Mouse (Mus musculus) stomach, embryonic 14.5 days (tissue): ENCODE measurements around the gene Me1. TPM values are rescaled to one million over a fixed set of nuclear protein-coding genes. Genes with fewer than 3 reads are reported as not detected.

Source experiments
- ATAC-seq: fragments of 200-750 bp; cut with Nextera tagmentation; 2 replicates; pipeline ENCODE4 v1.8.0; 2017; ENCODE audit warnings: low read depth, moderate TSS enrichment; ENCODE audit not compliant: insufficient number of reproducible peaks, insufficient read depth, low FRiP score
- H3K27ac ChIP-seq: fragments of 300-500 bp; sonication (generic); 2 replicates; pipeline ENCODE4 v1.5.1; 2014; ENCODE audit warnings: mild to moderate bottlenecking, low read length, moderate library complexity, mixed read lengths
- H3K27me3 ChIP-seq: fragments of 300-500 bp; sonication (generic); 2 replicates; pipeline ENCODE4 v1.6.1; 2014; ENCODE audit warnings: low read length, control low read depth, mixed read lengths; ENCODE audit not compliant: control insufficient read depth, insufficient read depth
- H3K36me3 ChIP-seq: fragments of 300-500 bp; sonication (generic); 2 replicates; pipeline ENCODE4 v1.6.1; 2014; ENCODE audit warnings: mild to moderate bottlenecking, control low read depth, low read length, moderate library complexity, mixed read lengths; ENCODE audit not compliant: control insufficient read depth, insufficient read depth
- H3K4me1 ChIP-seq: fragments of 300-500 bp; sonication (generic); 2 replicates; pipeline ENCODE4 v1.6.1; 2014; ENCODE audit warnings: low read length, control low read depth, mixed read lengths; ENCODE audit not compliant: control insufficient read depth, insufficient read depth
- H3K4me2 ChIP-seq: fragments of 300-500 bp; sonication (generic); replicated peaks from 2 replicates; pipeline ENCODE4 v1.6.1; 2014; ENCODE audit warnings: low read depth, low read length, control low read depth
- H3K4me3 ChIP-seq: fragments of 300-500 bp; sonication (generic); 2 replicates; pipeline ENCODE4 v1.5.1; 2014; ENCODE audit warnings: low read depth, low read length, control low read depth
- H3K9ac ChIP-seq: fragments of 300-500 bp; sonication (generic); replicated peaks from 2 replicates; pipeline ENCODE4 v1.6.1; 2014; ENCODE audit warnings: low read depth, mild to moderate bottlenecking, control low read depth, low read length, moderate library complexity, mixed read lengths
- H3K9me3 ChIP-seq: fragments of 300-500 bp; sonication (generic); 2 replicates; pipeline ENCODE4 v1.6.1; 2016; ENCODE audit warnings: low read depth, low read length, control low read depth; ENCODE audit not compliant: control insufficient read depth
- WGBS: fragments of 180-500 bp; shearing (Covaris S2); extraction: QIAGEN DNeasy Blood & Tissue Kit; methylation state at CpG from one replicate; pipeline ENCODE4 v1.1.7; 2014; 5-methylcytosine and 5-hydroxymethylcytosine counted together
- polyA plus RNA-seq: library from polyadenylated mRNA; unstranded; fragments of >200 nt; fragmentation: Nextera tagmentation; extraction: Ambion mirVana; gene quantifications from 2 replicates; pipeline ENCODE4 v1.2.1, GENCODE M21; 2014

The Me1 gene
- polyA plus RNA-seq, 1 experiment from 2014 or later: 10.3 TPM

- H3K36me3 ChIP-seq: no peaks in the 10 kb centered on the region
- no peaks in the 10 kb centered on the region for H3K4me1 ChIP-seq
- no peak overlapping the region for H3K4me2 ChIP-seq
- peak; percentile 18; the same call in 1 of the 2 replicates for ATAC-seq
- H3K4me3 ChIP-seq: no peak overlapping the region
- H3K27me3 ChIP-seq: no peaks in the 10 kb centered on the region
- H3K27ac ChIP-seq: no peak overlapping the region
- no peak overlapping the region for H3K9ac ChIP-seq
- no peaks in the 10 kb centered on the region for H3K9me3 ChIP-seq
Observed at GRCm38 (mm10) chr9:86734357-86734756, 38.6 kb upstream of the Me1 start.

- H3K9ac ChIP-seq: no peak overlapping the region
- no peaks in the 10 kb centered on the region for H3K36me3 ChIP-seq
- H3K9me3 ChIP-seq: no peaks in the 10 kb centered on the region
- ATAC-seq: no peak
- 89% methylated on average over 3 of the region's 3 CpGs for WGBS
- no peaks in the 10 kb centered on the region for H3K4me1 ChIP-seq
- no peak overlapping the region for H3K4me3 ChIP-seq
- no peak overlapping the region for H3K27ac ChIP-seq
- H3K4me2 ChIP-seq: no peak overlapping the region
- H3K27me3 ChIP-seq: no peaks in the 10 kb centered on the region
Observed at GRCm38 (mm10) chr9:86729811-86730210, 34.1 kb upstream of the Me1 start.

GRCm38 (mm10) chr9:86729084-86729483 is 33.3 kb upstream of the Me1 start:
- Histone ChIP-seq H3K4me3 (no peak overlapping the region), H3K36me3 (no peaks in the 10 kb centered on the region), H3K27me3 (no peaks in the 10 kb centered on the region), H3K4me1 (no peaks in the 10 kb centered on the region), H3K9me3 (no peaks in the 10 kb centered on the region), H3K4me2 (no peak overlapping the region), H3K27ac (no peak overlapping the region), H3K9ac (no peak overlapping the region)
- WGBS: 69% methylated on average over 1 of the region's 1 CpGs
- no peak for ATAC-seq

- no peaks in the 10 kb centered on the region for H3K4me1 ChIP-seq
- no peaks in the 10 kb centered on the region for H3K36me3 ChIP-seq
- H3K4me2 ChIP-seq: no peak overlapping the region
- no peak overlapping the region for H3K9ac ChIP-seq
- H3K27me3 ChIP-seq: no peaks in the 10 kb centered on the region
- ATAC-seq: 0 out of 2 replicates have a peak, but pooled peaks have one; percentile 58
- H3K9me3 ChIP-seq: no peaks in the 10 kb centered on the region
- H3K4me3 ChIP-seq: no peak overlapping the region
- H3K27ac ChIP-seq: no peak overlapping the region
- WGBS: 73% methylated on average over 10 of the region's 10 CpGs
Observed at GRCm38 (mm10) chr9:86728214-86728814, 32.6 kb upstream of the Me1 start.

GRCm38 (mm10) chr9:86726381-86726720 is 30.6 kb upstream of the Me1 start:
- no peaks in the 10 kb centered on the region for H3K4me1 ChIP-seq
- no peaks in the 10 kb centered on the region for H3K36me3 ChIP-seq
- H3K9ac ChIP-seq: no peak overlapping the region
- no peak overlapping the region for H3K4me3 ChIP-seq
- H3K9me3 ChIP-seq: no peaks in the 10 kb centered on the region
- H3K27ac ChIP-seq: no peak overlapping the region
- H3K27me3 ChIP-seq: no peaks in the 10 kb centered on the region
- H3K4me2 ChIP-seq: no peak overlapping the region
- 91% methylated on average over 5 of the region's 5 CpGs for WGBS
- ATAC-seq: no peak

- no peaks in the 10 kb centered on the region for H3K36me3 ChIP-seq
- H3K9me3 ChIP-seq: no peaks in the 10 kb centered on the region
- no peaks in the 10 kb centered on the region for H3K27me3 ChIP-seq
- H3K4me2 ChIP-seq: no peak overlapping the region
- 53% methylated on average over 7 of the region's 7 CpGs for WGBS
- H3K9ac ChIP-seq: no peak overlapping the region
- no peak overlapping the region for H3K4me3 ChIP-seq
- no peaks in the 10 kb centered on the region for H3K4me1 ChIP-seq
- H3K27ac ChIP-seq: no peak overlapping the region
- ATAC-seq: no peak
Observed at GRCm38 (mm10) chr9:86725604-86726380, 30.0 kb upstream of the Me1 start.

- WGBS: 78% methylated on average over 4 of the region's 4 CpGs
- no peak overlapping the region for H3K4me2 ChIP-seq
- no peaks in the 10 kb centered on the region for H3K4me1 ChIP-seq
- ATAC-seq: no peak
- no peak overlapping the region for H3K27ac ChIP-seq
- no peak overlapping the region for H3K4me3 ChIP-seq
- H3K27me3 ChIP-seq: no peaks in the 10 kb centered on the region
- no peaks in the 10 kb centered on the region for H3K36me3 ChIP-seq
- no peaks in the 10 kb centered on the region for H3K9me3 ChIP-seq
- no peak overlapping the region for H3K9ac ChIP-seq
Observed at GRCm38 (mm10) chr9:86725066-86725465, 29.3 kb upstream of the Me1 start.

GRCm38 (mm10) chr9:86720794-86721193 is 25.0 kb upstream of the Me1 start:
- no peaks in the 10 kb centered on the region for H3K36me3 ChIP-seq
- H3K4me2 ChIP-seq: no peak overlapping the region
- H3K27ac ChIP-seq: no peak overlapping the region
- ATAC-seq: no peak
- H3K4me1 ChIP-seq: no peaks in the 10 kb centered on the region
- H3K9ac ChIP-seq: no peak overlapping the region
- 93% methylated on average over 2 of the region's 2 CpGs for WGBS
- H3K9me3 ChIP-seq: no peaks in the 10 kb centered on the region
- no peak overlapping the region for H3K4me3 ChIP-seq
- H3K27me3 ChIP-seq: no peaks in the 10 kb centered on the region

GRCm38 (mm10) chr9:86720227-86720626 is 24.5 kb upstream of the Me1 start:
- Histone ChIP-seq H3K9ac (no peak overlapping the region), H3K4me1 (no peaks in the 10 kb centered on the region), H3K27me3 (no peaks in the 10 kb centered on the region), H3K9me3 (no peaks in the 10 kb centered on the region), H3K36me3 (no peaks in the 10 kb centered on the region), H3K27ac (no peak overlapping the region), H3K4me2 (no peak overlapping the region), H3K4me3 (no peak overlapping the region)
- no peak for ATAC-seq
- 84% methylated on average over 5 of the region's 5 CpGs for WGBS
